Mouse (Mus musculus) heart, adult 2 months (tissue): ENCODE data around the gene Ccl1. TPM values are rescaled to one million over a fixed set of nuclear protein-coding genes. Genes with fewer than 3 reads are reported as not detected.
A peak's percentile ranks its signal among the peaks of the same experiment; 100 is the strongest.

ENCODE experiments used
- DNase-seq, 2 experiments: peaks; one replicate each; pipeline ENCODE4 v3.0.0; 2021
- H3K27ac ChIP-seq: fragments of 200-600 bp; 2 replicates; pipeline ENCODE4 v1.8.1; 2022
- H3K27me3 ChIP-seq: fragments of 200-500 bp; 2 replicates; pipeline ENCODE4 v1.6.1; 2012; ENCODE audit warnings: mild to moderate bottlenecking, low read length, inconsistent platforms, mixed read lengths; ENCODE audit not compliant: control insufficient read depth, insufficient read depth
- H3K36me3 ChIP-seq: fragments of 200-500 bp; 2 replicates; pipeline ENCODE4 v1.6.1; 2012; ENCODE audit warnings: low read length, inconsistent platforms; ENCODE audit not compliant: control insufficient read depth, insufficient read depth
- H3K4me1 ChIP-seq: fragments of 200-500 bp; 2 replicates; pipeline ENCODE4 v1.6.1; 2011; ENCODE audit warnings: low read length; ENCODE audit not compliant: control insufficient read depth, insufficient read depth
- H3K4me3 ChIP-seq: fragments of 200-600 bp; 2 replicates; pipeline ENCODE4 v1.8.1; 2022
- H3K79me2 ChIP-seq: fragments of 200-500 bp; replicated peaks from 2 replicates; pipeline ENCODE4 v1.6.1; 2012; ENCODE audit warnings: mild to moderate bottlenecking, inconsistent platforms, low read length, moderate library complexity, mixed read lengths; ENCODE audit not compliant: control insufficient read depth, insufficient read depth
- H3K9ac ChIP-seq: fragments of 200-500 bp; 2 replicates; pipeline ENCODE4 v1.6.1; 2012; ENCODE audit warnings: low read depth, mild to moderate bottlenecking, control low read depth, inconsistent platforms, low read length, mixed read lengths
- CTCF ChIP-seq: fragments of 200-600 bp; IDR thresholded peaks from 2 replicates; pipeline ENCODE4 v1.8.1; 2022; ENCODE audit warnings: antibody characterized with exemption, mild to moderate bottlenecking, moderate library complexity
- EP300 ChIP-seq: fragments of 200-500 bp; IDR thresholded peaks from 2 replicates; pipeline ENCODE4 v1.6.1; 2011; ENCODE audit warnings: low read depth, low read length, control low read depth; ENCODE audit not compliant: insufficient read depth
- POLR2A ChIP-seq: fragments of 200-500 bp; IDR thresholded peaks from 2 replicates; pipeline ENCODE4 v1.6.1; 2011; ENCODE audit warnings: mild to moderate bottlenecking, low read depth, low read length, control low read depth; ENCODE audit not compliant: insufficient read depth
- WGBS: fragments of 180-500 bp; shearing (Covaris S2); methylation state at CpG from one replicate; pipeline ENCODE4 v1.1.7; 2018; 5-methylcytosine and 5-hydroxymethylcytosine counted together
- intact Hi-C: fragments of 180-260 bp; cut with DNase I; formaldehyde crosslinking; loops from one replicate; pipeline ENCODE4 v1.15.1; 2025
- polyA plus RNA-seq: library from polyadenylated mRNA; depleted of rRNA; stranded (reverse); fragments of >200 nt; gene quantifications from 2 replicates; pipeline ENCODE4 v1.2.3, GENCODE M21; 2012; rRNA removed
- total RNA-seq, 2 experiments: library from RNA; stranded (reverse); gene quantifications; 2 replicates each; pipeline ENCODE4 v1.2.3; 2021

Gene Ccl1
- total and polyA plus RNA-seq, 3 experiments = not detected

DNA sequence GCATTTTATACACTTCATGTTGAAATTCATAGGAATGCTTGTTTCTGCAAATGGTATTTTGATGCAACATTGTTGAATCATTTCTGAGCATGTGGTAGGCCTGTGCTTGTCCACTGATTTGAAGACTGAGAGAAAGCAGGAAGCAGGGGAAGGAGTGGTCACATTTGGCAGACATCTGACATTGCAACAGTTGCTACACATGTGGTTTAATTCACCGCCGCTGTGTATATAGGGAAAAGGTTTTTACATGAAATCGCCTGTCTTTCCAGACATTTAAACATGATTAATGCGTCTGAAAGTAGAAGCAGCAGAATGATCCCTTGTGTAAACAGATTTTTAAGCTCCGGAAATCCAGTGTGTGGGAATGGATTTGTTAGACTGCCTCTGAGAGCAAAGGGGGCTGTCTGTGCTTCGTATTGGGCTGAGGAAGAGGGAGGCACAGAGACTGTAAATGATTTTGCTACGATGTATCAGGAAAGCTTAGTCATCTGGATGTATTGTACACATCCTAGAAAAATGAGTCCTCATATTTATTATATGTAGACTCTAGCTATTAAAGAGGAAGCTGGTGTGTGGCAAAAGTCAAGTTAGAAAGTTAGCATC lies 165.9 kb downstream of the Ccl1 start:
- WGBS = 45% methylated on average over 7 of the region's 7 CpGs
- intact Hi-C loops = no loop called here
- no peak overlapping the region for H3K4me3 ChIP-seq
- no peak overlapping the region for H3K27ac ChIP-seq
- H3K4me1 ChIP-seq = peaks cover 1% of the 10 kb centered on the region; the same call in 1 of the 2 replicates
- no peak overlapping the region for H3K9ac ChIP-seq
- no peaks in the 10 kb centered on the region for H3K36me3 ChIP-seq
- peak in 1 of 2 experiments; percentile 21 for DNase-seq
- no peaks in the 10 kb centered on the region for H3K79me2 ChIP-seq
- H3K27me3 ChIP-seq = no peaks in the 10 kb centered on the region
- TF ChIP-seq POLR2A (no peak), EP300 (no peak), CTCF (no peak)

DNA sequence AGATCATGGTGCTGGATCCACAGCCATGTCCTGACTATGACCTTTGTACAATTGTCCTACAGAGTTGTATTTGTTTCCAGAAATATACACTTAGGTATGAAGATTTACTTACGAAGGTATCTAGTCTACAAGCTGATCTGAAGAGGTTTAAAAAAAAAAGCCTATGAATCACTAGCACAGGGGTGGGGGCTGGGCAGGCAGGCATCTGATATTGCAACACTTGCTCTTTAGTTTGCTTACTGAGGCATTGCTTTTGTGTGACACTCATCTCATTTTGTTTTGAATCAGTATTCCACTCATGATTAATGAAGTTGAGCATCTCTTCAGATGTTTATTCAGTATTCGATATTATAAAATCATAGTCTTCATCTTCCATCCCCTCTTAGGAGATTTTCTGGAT lies 169.3 kb downstream of the Ccl1 start:
- Histone ChIP-seq H3K27ac (no peak overlapping the region), H3K4me3 (no peak overlapping the region), H3K36me3 (no peaks in the 10 kb centered on the region), H3K27me3 (no peaks in the 10 kb centered on the region), H3K4me1 (peaks cover 1% of the 10 kb centered on the region; the same call in 1 of the 2 replicates), H3K79me2 (no peaks in the 10 kb centered on the region), H3K9ac (no peak overlapping the region)
- intact Hi-C loops = no loop called here
- WGBS = 74% methylated on average over 2 of the region's 2 CpGs
- TF ChIP-seq CTCF (no peak), EP300 (no peak), POLR2A (no peak)
- peak; percentile 15 to 27 for DNase-seq

DNA sequence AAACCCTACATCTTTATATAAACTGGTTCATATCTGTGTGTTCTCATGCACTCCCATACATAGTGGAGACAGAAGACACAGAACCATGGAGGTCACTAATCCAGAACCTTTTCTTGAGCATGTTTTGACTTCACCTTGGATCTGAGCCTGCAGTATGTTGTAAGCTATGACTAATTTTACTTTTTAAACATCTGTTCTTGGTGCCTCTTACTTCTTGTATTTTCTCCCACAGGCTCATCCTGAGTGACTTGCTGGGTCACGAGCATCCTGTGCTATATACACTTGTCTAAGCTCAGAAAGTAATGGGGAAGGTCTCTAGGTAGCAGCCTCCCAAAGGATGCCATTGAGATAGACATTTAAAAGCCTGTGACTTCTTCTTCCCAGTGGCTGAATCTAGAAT lies 172.5 kb downstream of the Ccl1 start:
- Histone ChIP-seq H3K9ac (no peak overlapping the region), H3K27me3 (no peaks in the 10 kb centered on the region), H3K4me3 (no peak overlapping the region), H3K79me2 (no peaks in the 10 kb centered on the region), H3K4me1 (no peaks in the 10 kb centered on the region), H3K27ac (no peak overlapping the region; the same call in 1 of the 2 replicates), H3K36me3 (no peaks in the 10 kb centered on the region)
- intact Hi-C loops = no loop called here
- DNase-seq = no peak
- WGBS = 32% methylated on average over 1 of the region's 1 CpGs
- TF ChIP-seq CTCF (no peak), POLR2A (no peak), EP300 (no peak)

Other genes with a start within 250 kb of the Ccl1 start
- 1 to 10 TPM; 1.7 to 3.6 TPM for gene Ccl11, start 247.9 kb downstream of the Ccl1 start, total RNA-seq
- 3.1 and 5.9 TPM in 2 replicates for gene Ccl11, start 247.9 kb downstream of the Ccl1 start, polyA plus RNA-seq
- 1 to 10 TPM in 1 of 2 experiments, not detected in 1; 1.9 TPM for gene Ccl12, start 203.8 kb downstream of the Ccl1 start, total RNA-seq
- gene Ccl12, start 203.8 kb downstream of the Ccl1 start, polyA plus RNA-seq = 1.7 and 1.8 TPM in 2 replicates
- 1 to 10 TPM in 1 of 2 experiments, under 1 TPM in 1; 0.82 to 1.3 TPM for gene Ccl8, start 190.5 kb downstream of the Ccl1 start, total RNA-seq
- 1.6 and 1.9 TPM in 2 replicates for gene Ccl8, start 190.5 kb downstream of the Ccl1 start, polyA plus RNA-seq
- gene Tmem132e, start 83.2 kb upstream of the Ccl1 start, total RNA-seq = under 1 TPM; 0.14 to 0.26 TPM
- gene Tmem132e, start 83.2 kb upstream of the Ccl1 start, polyA plus RNA-seq = 0.06 and 0.10 TPM in 2 replicates